Mouse (Mus musculus) heart, adult 2 months (tissue): Measurements from ENCODE around the gene Exoc3l2. TPM values are rescaled to one million over a fixed set of nuclear protein-coding genes. Genes with fewer than 3 reads are reported as not detected.

Experiments used
- DNase-seq, 2 experiments: peaks; one replicate each; pipeline ENCODE4 v3.0.0; 2021
- H3K27ac ChIP-seq: fragments of 200-600 bp; 2 replicates; pipeline ENCODE4 v1.8.1; 2022
- H3K27me3 ChIP-seq: fragments of 200-500 bp; 2 replicates; pipeline ENCODE4 v1.6.1; 2012; ENCODE audit warnings: mild to moderate bottlenecking, low read length, inconsistent platforms, mixed read lengths; ENCODE audit not compliant: control insufficient read depth, insufficient read depth
- H3K36me3 ChIP-seq: fragments of 200-500 bp; 2 replicates; pipeline ENCODE4 v1.6.1; 2012; ENCODE audit warnings: low read length, inconsistent platforms; ENCODE audit not compliant: control insufficient read depth, insufficient read depth
- H3K4me1 ChIP-seq: fragments of 200-500 bp; 2 replicates; pipeline ENCODE4 v1.6.1; 2011; ENCODE audit warnings: low read length; ENCODE audit not compliant: control insufficient read depth, insufficient read depth
- H3K4me3 ChIP-seq: fragments of 200-600 bp; 2 replicates; pipeline ENCODE4 v1.8.1; 2022
- H3K79me2 ChIP-seq: fragments of 200-500 bp; replicated peaks from 2 replicates; pipeline ENCODE4 v1.6.1; 2012; ENCODE audit warnings: mild to moderate bottlenecking, inconsistent platforms, low read length, moderate library complexity, mixed read lengths; ENCODE audit not compliant: control insufficient read depth, insufficient read depth
- H3K9ac ChIP-seq: fragments of 200-500 bp; 2 replicates; pipeline ENCODE4 v1.6.1; 2012; ENCODE audit warnings: low read depth, mild to moderate bottlenecking, control low read depth, inconsistent platforms, low read length, mixed read lengths
- CTCF ChIP-seq: fragments of 200-600 bp; IDR thresholded peaks from 2 replicates; pipeline ENCODE4 v1.8.1; 2022; ENCODE audit warnings: antibody characterized with exemption, mild to moderate bottlenecking, moderate library complexity
- EP300 ChIP-seq: fragments of 200-500 bp; IDR thresholded peaks from 2 replicates; pipeline ENCODE4 v1.6.1; 2011; ENCODE audit warnings: low read depth, low read length, control low read depth; ENCODE audit not compliant: insufficient read depth
- POLR2A ChIP-seq: fragments of 200-500 bp; IDR thresholded peaks from 2 replicates; pipeline ENCODE4 v1.6.1; 2011; ENCODE audit warnings: mild to moderate bottlenecking, low read depth, low read length, control low read depth; ENCODE audit not compliant: insufficient read depth
- WGBS: fragments of 180-500 bp; shearing (Covaris S2); methylation state at CpG from one replicate; pipeline ENCODE4 v1.1.7; 2018; 5-methylcytosine and 5-hydroxymethylcytosine counted together
- intact Hi-C: fragments of 180-260 bp; cut with DNase I; formaldehyde crosslinking; loops from one replicate; pipeline ENCODE4 v1.15.1; 2025
- long read RNA-seq: library from polyadenylated mRNA; stranded (forward); transcript quantifications from one replicate; pipeline ENCODE4 v2.0.0, GENCODE M21; 2021
- polyA plus RNA-seq: library from polyadenylated mRNA; depleted of rRNA; stranded (reverse); fragments of >200 nt; gene quantifications from 2 replicates; pipeline ENCODE4 v1.2.3, GENCODE M21; 2012; rRNA removed
- total RNA-seq, 2 experiments: library from RNA; stranded (reverse); gene quantifications; 2 replicates each; pipeline ENCODE4 v1.2.3; 2021

Exoc3l2 gene
- total RNA-seq (1 to 10 TPM in 1 of 2 experiments, under 1 TPM in 1; 0.80 to 1.2 TPM), polyA plus RNA-seq (1.5 and 1.7 TPM in 2 replicates)
- long read RNA-seq, partial matches to known transcripts = 0 of 1 reads
- long read RNA-seq, other reads (novel, unspliced or antisense) = 1 of 1 reads

DNA sequence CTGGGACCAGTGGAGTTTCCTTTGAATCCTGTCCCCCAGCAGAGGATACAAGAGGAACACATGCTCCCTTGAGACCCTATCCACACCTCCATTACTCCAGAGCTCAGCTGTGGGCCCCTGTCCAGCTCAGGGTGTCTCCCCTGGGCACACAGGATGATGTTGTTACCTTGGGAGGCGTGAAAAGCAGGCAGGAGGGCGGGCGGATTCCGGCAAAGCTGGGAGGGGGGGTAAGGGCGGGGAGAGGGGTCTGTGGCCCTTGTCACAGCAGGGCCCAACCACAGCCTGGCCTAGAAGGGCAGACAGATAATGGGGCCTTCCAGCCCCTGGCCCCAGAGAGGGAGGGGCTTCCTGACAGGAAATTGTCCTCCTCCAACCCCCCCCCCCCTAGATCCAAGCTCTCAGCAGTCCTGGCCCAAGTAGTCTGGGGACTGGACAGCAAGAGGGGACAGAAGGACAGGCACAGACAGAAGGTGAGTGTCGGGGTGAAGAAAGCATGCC is at the start of gene Exoc3l2:
Exoc3l2 (plus strand) TSS at position 448 of the 498 bp plus-strand sequence.
- Histone ChIP-seq H3K36me3 (no peaks in the 10 kb centered on the region), H3K79me2 (no peaks in the 10 kb centered on the region; the same call in 1 of the 2 replicates), H3K4me1 (no peaks in the 10 kb centered on the region), H3K4me3 (no peak within 1 kb of the TSS), H3K27ac (no peak within 1 kb of the TSS), H3K9ac (no peak within 1 kb of the TSS; the same call in 1 of the 2 replicates), H3K27me3 (no peaks in the 10 kb centered on the region; the same call in 1 of the 2 replicates)
- DNase-seq = no peak
- intact Hi-C loops = no loop called here
- TF ChIP-seq CTCF = no peak
- TF ChIP-seq POLR2A = no peak
- TF ChIP-seq EP300 = no peak
- WGBS = 40% methylated on average over 6 of the region's 6 CpGs

DNA sequence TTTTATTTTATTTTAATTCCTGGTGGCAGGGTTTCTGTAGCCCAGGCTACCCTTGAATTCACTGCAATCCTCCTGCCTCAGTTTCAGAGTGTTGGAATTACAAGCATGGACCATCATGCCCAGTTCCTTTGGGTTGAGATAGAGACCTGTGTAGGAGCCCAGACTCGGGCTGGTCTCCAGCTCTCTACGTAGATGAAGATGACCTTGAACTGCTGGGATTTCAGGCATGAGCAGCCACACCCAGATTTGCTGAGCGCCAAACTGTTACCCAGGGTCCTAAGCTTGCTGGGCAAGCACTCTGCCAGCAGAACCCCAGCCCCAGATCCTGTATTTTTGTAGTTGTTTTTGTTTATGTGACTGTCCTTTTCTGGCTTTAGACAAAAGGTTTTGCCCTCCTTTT is 49.6 kb upstream of the Exoc3l2 start:
- no peak for DNase-seq
- Histone ChIP-seq H3K27me3 (no peaks in the 10 kb centered on the region), H3K27ac (no peak overlapping the region; the same call in 1 of the 2 replicates), H3K36me3 (no peaks in the 10 kb centered on the region), H3K79me2 (no peaks in the 10 kb centered on the region), H3K9ac (no peak overlapping the region), H3K4me3 (no peak overlapping the region), H3K4me1 (peaks cover 2% of the 10 kb centered on the region; the same call in 1 of the 2 replicates)
- 53% methylated on average over 3 of the region's 3 CpGs for WGBS
- intact Hi-C loops = no loop called here
- TF ChIP-seq POLR2A (no peak), EP300 (no peak), CTCF (no peak)

- no peak for DNase-seq
- no peak for TF ChIP-seq EP300
- no peak for TF ChIP-seq CTCF
- TF ChIP-seq POLR2A = no peak; the same call in 1 of the 2 replicates
- Histone ChIP-seq H3K36me3 (no peaks in the 10 kb centered on the region), H3K27me3 (no peaks in the 10 kb centered on the region; the same call in 1 of the 2 replicates), H3K9ac (no peak overlapping the region), H3K4me1 (no peaks in the 10 kb centered on the region), H3K4me3 (no peak overlapping the region), H3K79me2 (no peaks in the 10 kb centered on the region), H3K27ac (no peak overlapping the region)
- intact Hi-C loops = no loop called here
- 46% methylated on average over 15 of the region's 15 CpGs for WGBS
These were observed 46.5 kb upstream of the Exoc3l2 start for GRCm38 (mm10) chr7:19416590-19416989.

- Histone ChIP-seq H3K27ac (no peak overlapping the region), H3K9ac (no peak overlapping the region), H3K27me3 (no peaks in the 10 kb centered on the region; the same call in 1 of the 2 replicates), H3K36me3 (no peaks in the 10 kb centered on the region), H3K4me3 (no peak overlapping the region), H3K4me1 (no peaks in the 10 kb centered on the region), H3K79me2 (no peaks in the 10 kb centered on the region)
- intact Hi-C loops = no loop called here
- TF ChIP-seq CTCF = no peak
- WGBS = 19% methylated on average over 28 of the region's 28 CpGs
- DNase-seq = no peak
These were observed 43.0 kb upstream of the Exoc3l2 start for GRCm38 (mm10) chr7:19420121-19420520.

- intact Hi-C loops = no loop called here
- Histone ChIP-seq H3K79me2 (no peaks in the 10 kb centered on the region), H3K4me3 (peak overlapping the region; percentile 27; the same call in 1 of the 2 replicates), H3K9ac (no peak overlapping the region), H3K4me1 (no peaks in the 10 kb centered on the region), H3K36me3 (no peaks in the 10 kb centered on the region), H3K27me3 (no peaks in the 10 kb centered on the region; the same call in 1 of the 2 replicates), H3K27ac (no peak overlapping the region)
- peak; percentile 79 to 89 for DNase-seq
- WGBS = 15% methylated on average over 43 of the region's 43 CpGs
- TF ChIP-seq CTCF = no peak
- 0 out of 2 replicates have a peak, but pooled peaks have one; percentile 18 for TF ChIP-seq EP300
These were observed 42.1 kb upstream of the Exoc3l2 start for GRCm38 (mm10) chr7:19420821-19421636.

GRCm38 (mm10) chr7:19423083-19423482 is 40.0 kb upstream of the Exoc3l2 start:
- Histone ChIP-seq H3K27ac (no peak overlapping the region), H3K4me1 (no peaks in the 10 kb centered on the region), H3K9ac (no peak overlapping the region), H3K27me3 (no peaks in the 10 kb centered on the region; the same call in 1 of the 2 replicates), H3K4me3 (no peak overlapping the region), H3K79me2 (no peaks in the 10 kb centered on the region), H3K36me3 (no peaks in the 10 kb centered on the region)
- DNase-seq = no peak
- TF ChIP-seq CTCF (no peak), POLR2A (no peak), EP300 (no peak)
- WGBS = 77% methylated on average over 3 of the region's 3 CpGs
- intact Hi-C loops = no loop called here
